ENCODE assay signal across 18 mouse cellular contexts in genomic region chr12:83047710-83048109, GRCm38 (mm10).
A peak's percentile ranks its signal among the peaks of the same experiment; 100 is the strongest.
DNase-seq lines count a peak whose midpoint lies in the region; ATAC-seq and TF ChIP-seq lines count a peak whose summit lies in the region.
"Had no signal": no experiment of that assay in that cellular context is flagged by ENCODE, and none has a peak within 500 bp of the region (broad histone marks: within the 10 kb centered on the region; RNA-seq: fewer than 3 reads in every experiment).

No protein-coding gene starts in this region.

- ATAC-seq in forebrain, embryonic 14.5 days, result no peak
- no peak for ATAC-seq in forebrain, embryonic 12.5 days (ENCODE audit: low FRiP score)
- ATAC-seq in midbrain, postnatal 0 days (ENCODE audit: low FRiP score), result no peak
- ATAC-seq: forebrain, embryonic 15.5 days; intestine, embryonic 15.5 days; Patski had no signal

- no peaks in the 10 kb centered on the region for H3K36me3 ChIP-seq in forebrain, embryonic 14.5 days (ENCODE audit: control insufficient read depth, insufficient read depth, low read length)
- no peaks in the 10 kb centered on the region for H3K36me3 ChIP-seq in forebrain, embryonic 12.5 days (replicated peaks)
- H3K36me3 ChIP-seq in midbrain, postnatal 0 days (ENCODE audit: insufficient read depth, low read length), result no peaks in the 10 kb centered on the region
- H3K36me3 ChIP-seq in midbrain, embryonic 10.5 days, result no peaks in the 10 kb centered on the region
- H3K36me3 ChIP-seq: forebrain, embryonic 10.5 days; forebrain, embryonic 15.5 days; hindbrain, embryonic 15.5 days; intestine, embryonic 15.5 days had no signal

- H3K27me3 ChIP-seq in forebrain, embryonic 14.5 days (replicated peaks; ENCODE audit: control insufficient read depth, insufficient read depth, low read length), result no peaks in the 10 kb centered on the region
- 0 out of 2 replicates have a peak, but pooled peaks cover 5% of the 10 kb centered on the region for H3K27me3 ChIP-seq in forebrain, embryonic 12.5 days
- no peaks in the 10 kb centered on the region for H3K27me3 ChIP-seq in midbrain, postnatal 0 days (ENCODE audit: insufficient read depth, low read length)
- peaks cover 29% of the 10 kb centered on the region for H3K27me3 ChIP-seq in midbrain, embryonic 10.5 days (ENCODE audit: low read depth, poor library complexity, severe bottlenecking)
- H3K27me3 ChIP-seq: forebrain, embryonic 15.5 days; hindbrain, embryonic 15.5 days; intestine, embryonic 15.5 days; Patski had no signal

- no peak overlapping the region for H3K4me3 ChIP-seq in forebrain, embryonic 14.5 days (ENCODE audit: low read depth, low read length)
- no peak overlapping the region for H3K4me3 ChIP-seq in forebrain, embryonic 12.5 days (replicated peaks)
- no peak overlapping the region for H3K4me3 ChIP-seq in midbrain, postnatal 0 days (ENCODE audit: low read depth, low read length)
- no peak overlapping the region for H3K4me3 ChIP-seq in midbrain, embryonic 10.5 days
- H3K4me3 ChIP-seq: forebrain, embryonic 10.5 days; forebrain, embryonic 15.5 days; hindbrain, embryonic 15.5 days; intestine, embryonic 15.5 days had no signal

- 14% methylated on average over 7 of the region's 7 CpGs for WGBS in forebrain, embryonic 14.5 days
- 26% methylated on average over 7 of the region's 7 CpGs for whole genome bisulfite sequencing in forebrain, embryonic 12.5 days
- 55% methylated on average over 7 of the region's 7 CpGs for WGBS in midbrain, postnatal 0 days
- 85% methylated on average over 7 of the region's 7 CpGs for WGBS in midbrain, embryonic 10.5 days

- no peak overlapping the region for H3K27ac ChIP-seq in forebrain, embryonic 14.5 days (ENCODE audit: low read depth, low read length)
- H3K27ac ChIP-seq in forebrain, embryonic 12.5 days, result no peak overlapping the region
- no peak overlapping the region for H3K27ac ChIP-seq in midbrain, postnatal 0 days (ENCODE audit: low read depth, low read length)
- H3K27ac ChIP-seq in midbrain, embryonic 10.5 days (replicated peaks), result no peak overlapping the region
- H3K27ac ChIP-seq: forebrain, embryonic 10.5 days; forebrain, embryonic 15.5 days; hindbrain, embryonic 15.5 days; intestine, embryonic 15.5 days had no signal

- DNase-seq in forebrain, embryonic 14.5 days (ENCODE audit: low spot score), result peak; percentile 58
- peak; percentile 30 for DNase-seq in midbrain, postnatal 0 days (ENCODE audit: low spot score)
- no peak for DNase-seq in midbrain, embryonic 10.5 days (ENCODE audit: low spot score)
- peak; percentile 73 for DNase-seq in brain, embryonic 14.5 days (ENCODE audit: low read depth)
- DNase-seq in adrenal gland, adult 8-10 months, result no peak
- DNase-seq: adrenal gland, postnatal 14 days; cerebellum, adult 18-20 months; cerebellum, adult 9-10 months; cerebellum, postnatal 14 days; gastrocnemius, postnatal 25 days; kidney, adult 11 months had no signal

- no peak for TF ChIP-seq POLR2A in brain, embryonic 14.5 days (IDR thresholded peaks at IDR 0.05; ENCODE audit: borderline replicate concordance, extremely low read depth, insufficient read depth, insufficient read length, poor library complexity, severe bottlenecking)

- H3K9ac ChIP-seq in forebrain, embryonic 14.5 days (ENCODE audit: low read length), result no peak overlapping the region
- H3K9ac ChIP-seq in forebrain, embryonic 12.5 days, result no peak overlapping the region
- H3K9ac ChIP-seq in midbrain, postnatal 0 days (replicated peaks; ENCODE audit: low read length, poor library complexity, severe bottlenecking), result no peak overlapping the region
- H3K9ac ChIP-seq: forebrain, embryonic 15.5 days; hindbrain, embryonic 15.5 days; intestine, embryonic 15.5 days had no signal

- no peaks in the 10 kb centered on the region for H3K9me3 ChIP-seq in forebrain, embryonic 14.5 days (replicated peaks; ENCODE audit: control insufficient read depth, low read length)
- H3K9me3 ChIP-seq in forebrain, embryonic 12.5 days, result no peaks in the 10 kb centered on the region
- H3K9me3 ChIP-seq in midbrain, postnatal 0 days (ENCODE audit: low read length), result no peaks in the 10 kb centered on the region
- no peaks in the 10 kb centered on the region for H3K9me3 ChIP-seq in midbrain, embryonic 10.5 days (replicated peaks)
- H3K9me3 ChIP-seq: forebrain, embryonic 10.5 days; forebrain, embryonic 15.5 days; hindbrain, embryonic 15.5 days; intestine, embryonic 15.5 days had no signal

- no peak for TF ChIP-seq CTCF in midbrain, postnatal 0 days (IDR thresholded peaks at IDR 0.05)
- no peak for TF ChIP-seq CTCF in brain, embryonic 14.5 days (IDR thresholded peaks at IDR 0.05; ENCODE audit: borderline replicate concordance, extremely low read depth, insufficient read depth, insufficient read length)

- peaks cover 34% of the 10 kb centered on the region for H3K4me1 ChIP-seq in forebrain, embryonic 14.5 days (ENCODE audit: control insufficient read depth, insufficient read depth, low read length)
- H3K4me1 ChIP-seq in forebrain, embryonic 12.5 days, result peaks cover 33% of the 10 kb centered on the region
- peaks cover 10% of the 10 kb centered on the region for H3K4me1 ChIP-seq in midbrain, postnatal 0 days (ENCODE audit: insufficient read depth, low read length)
- H3K4me1 ChIP-seq in midbrain, embryonic 10.5 days, result peaks cover 25% of the 10 kb centered on the region
- H3K4me1 ChIP-seq: intestine, embryonic 15.5 days had no signal

- no peak overlapping the region for H3K4me2 ChIP-seq in forebrain, embryonic 14.5 days (ENCODE audit: low read length)
- no peak overlapping the region for H3K4me2 ChIP-seq in forebrain, embryonic 12.5 days
- H3K4me2 ChIP-seq in midbrain, postnatal 0 days (ENCODE audit: low read depth, low read length, poor library complexity, severe bottlenecking), result no peak overlapping the region
- H3K4me2 ChIP-seq: forebrain, embryonic 15.5 days; heart, embryonic 11.5 days; hindbrain, embryonic 15.5 days; intestine, embryonic 15.5 days had no signal

Comparison
In these comparisons a context has a peak if more than half of its experiments do, and no peak if none do; other contexts are left out.
1. DNase-seq: peak in forebrain, embryonic 14.5 days (single experiment), midbrain, postnatal 0 days (single experiment) and brain, embryonic 14.5 days (single experiment); none in midbrain, embryonic 10.5 days (single experiment) and adrenal gland, adult 8-10 months (single experiment).